Mouse (Mus musculus) intestine, embryonic 14.5 days (tissue): ENCODE measurements around the gene Gm20517. TPM values are rescaled to one million over a fixed set of nuclear protein-coding genes. Genes with fewer than 3 reads are reported as not detected.
"Not testable (repeated sequence)": the region's sequence is repeated elsewhere in the genome, so short reads cannot be mapped to it uniquely, and the experiment has no call there.

ENCODE experiments used
- ATAC-seq: fragments of 200-750 bp; cut with Nextera tagmentation; replicated peaks from 2 replicates; pipeline ENCODE4 v1.8.0; 2017; ENCODE audit warnings: low read depth, moderate number of reproducible peaks, moderate TSS enrichment, moderate library complexity; ENCODE audit not compliant: low FRiP score, low TSS enrichment
- DNase-seq: peaks from one replicate; pipeline ENCODE4 v3.0.0-alpha.2; 2018; ENCODE audit warnings: low spot score
- H3K27ac ChIP-seq: fragments of 300-500 bp; sonication (generic); 2 replicates; pipeline ENCODE4 v1.5.1; 2014; ENCODE audit warnings: low read depth, mild to moderate bottlenecking, control low read depth
- H3K27me3 ChIP-seq: fragments of 300-500 bp; sonication (generic); replicated peaks from 2 replicates; pipeline ENCODE4 v1.6.1; 2014; ENCODE audit warnings: low read length, control low read depth; ENCODE audit not compliant: control insufficient read depth, insufficient read depth
- H3K36me3 ChIP-seq: fragments of 300-500 bp; sonication (generic); 2 replicates; pipeline ENCODE4 v1.6.1; 2014; ENCODE audit warnings: low read length, control low read depth; ENCODE audit not compliant: control insufficient read depth, insufficient read depth
- H3K4me1 ChIP-seq: fragments of 300-500 bp; sonication (generic); replicated peaks from 2 replicates; pipeline ENCODE4 v1.6.1; 2014; ENCODE audit warnings: low read length, control low read depth, mixed read lengths; ENCODE audit not compliant: control insufficient read depth, insufficient read depth
- H3K4me2 ChIP-seq: fragments of 300-500 bp; sonication (generic); 2 replicates; pipeline ENCODE4 v1.6.1; 2014; ENCODE audit warnings: low read length
- H3K4me3 ChIP-seq: fragments of 300-500 bp; sonication (generic); 2 replicates; pipeline ENCODE4 v1.5.1; 2014; ENCODE audit warnings: low read depth, low read length, control low read depth, mixed read lengths
- H3K9ac ChIP-seq: fragments of 300-500 bp; sonication (generic); 2 replicates; pipeline ENCODE4 v1.6.1; 2014; ENCODE audit warnings: mild to moderate bottlenecking, low read length
- H3K9me3 ChIP-seq: fragments of 300-500 bp; sonication (generic); 2 replicates; pipeline ENCODE4 v1.6.1; 2016; ENCODE audit warnings: low read length, control low read depth; ENCODE audit not compliant: control insufficient read depth
- WGBS: fragments of 180-500 bp; shearing (Covaris S2); extraction: QIAGEN DNeasy Blood & Tissue Kit; methylation state at CpG from one replicate; pipeline ENCODE4 v1.1.7; 2014; 5-methylcytosine and 5-hydroxymethylcytosine counted together
- polyA plus RNA-seq: library from polyadenylated mRNA; unstranded; fragments of >200 nt; fragmentation: Nextera tagmentation; extraction: Ambion mirVana; gene quantifications from 2 replicates; pipeline ENCODE4 v1.2.1, GENCODE M21; 2014

Gene Gm20517
- polyA plus RNA-seq, 1 experiment from 2014 or later = 1.8 TPM

DNA sequence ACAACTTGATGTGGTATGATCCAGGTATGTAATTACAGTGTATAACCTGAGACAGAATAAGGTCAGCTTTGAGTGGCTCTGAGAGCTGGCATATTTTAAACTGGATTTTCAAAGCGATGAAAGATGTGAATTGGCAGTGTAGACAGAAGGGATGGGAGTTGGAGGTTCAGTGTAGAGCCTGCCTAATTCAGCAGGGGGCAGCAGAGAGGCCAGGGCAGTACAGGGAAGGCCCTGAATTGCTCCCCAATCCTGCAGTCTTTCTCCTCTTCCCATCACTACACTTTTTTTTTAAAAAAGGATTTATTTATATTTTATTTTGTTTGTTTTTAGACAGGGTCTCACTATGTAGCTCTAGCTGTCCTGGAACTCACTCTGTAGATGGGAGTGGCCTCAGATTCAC lies 2.6 kb downstream of the Gm20517 start:
- H3K4me1 ChIP-seq = peaks cover 19% of the 10 kb centered on the region
- no peak overlapping the region for H3K9ac ChIP-seq
- H3K36me3 ChIP-seq = peaks cover 42% of the 10 kb centered on the region
- H3K9me3 ChIP-seq = no peaks in the 10 kb centered on the region
- H3K4me2 ChIP-seq = no peak overlapping the region
- ATAC-seq (no peak), DNase-seq (no peak)
- 89% methylated on average over 1 of the region's 1 CpGs for WGBS
- no peak overlapping the region for H3K4me3 ChIP-seq
- H3K27me3 ChIP-seq = no peaks in the 10 kb centered on the region
- H3K27ac ChIP-seq = no peak overlapping the region

DNA sequence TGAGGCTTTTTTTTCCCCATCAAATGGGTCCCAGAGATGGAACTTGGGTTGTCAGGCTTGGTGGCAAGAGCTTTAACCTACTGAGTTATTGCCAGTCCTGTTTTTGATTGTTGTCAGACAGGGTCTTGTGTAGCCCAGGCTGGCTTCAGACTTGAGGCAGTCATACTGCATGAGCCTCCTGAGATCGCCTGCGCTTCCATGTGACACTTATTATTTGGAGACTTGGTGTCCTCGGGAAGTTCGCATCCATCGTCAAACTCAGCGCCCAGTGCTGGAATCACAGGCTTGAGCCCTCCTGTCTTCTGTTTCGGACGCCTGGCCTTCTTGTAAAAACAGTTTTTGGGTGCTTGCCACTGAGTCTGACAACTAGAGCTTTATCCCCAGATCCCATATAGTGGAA lies 4.7 kb downstream of the Gm20517 start:
- no peak for ATAC-seq

DNA sequence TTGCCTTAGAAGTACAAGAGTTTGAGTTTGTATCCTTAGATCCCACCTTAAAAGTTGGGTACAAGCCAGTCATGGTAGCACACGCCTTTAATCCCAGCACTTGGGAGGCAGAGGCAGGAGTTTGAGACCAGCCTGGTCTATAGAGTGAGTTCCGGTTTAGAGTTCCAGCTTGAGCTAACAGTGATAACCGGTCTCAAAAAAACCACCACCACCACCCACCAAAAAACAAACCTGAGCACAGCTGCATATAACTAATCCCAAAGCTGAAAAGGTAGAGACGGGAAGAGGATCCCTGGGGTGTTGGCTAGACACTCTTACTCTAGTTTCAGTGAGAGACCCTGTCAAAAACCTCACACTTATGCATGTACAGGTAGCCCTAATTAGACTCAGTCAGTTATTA lies 5.3 kb downstream of the Gm20517 start:
- Histone ChIP-seq H3K9ac (no peak overlapping the region), H3K4me2 (no peak overlapping the region), H3K9me3 (no peaks in the 10 kb centered on the region), H3K4me1 (peaks cover 9% of the 10 kb centered on the region), H3K4me3 (no peak overlapping the region), H3K36me3 (peaks cover 66% of the 10 kb centered on the region), H3K27ac (no peak overlapping the region), H3K27me3 (no peaks in the 10 kb centered on the region)
- DNase-seq (no peak), ATAC-seq (no peak)
- WGBS = 91% methylated on average over 4 of the region's 4 CpGs

More for the DNA sequence above, 4.7 kb downstream of the Gm20517 start:
- Histone ChIP-seq H3K36me3 (peaks cover 62% of the 10 kb centered on the region), H3K27me3 (no peaks in the 10 kb centered on the region), H3K9ac (no peak overlapping the region), H3K27ac (no peak overlapping the region), H3K4me3 (no peak overlapping the region), H3K9me3 (no peaks in the 10 kb centered on the region), H3K4me1 (peaks cover 9% of the 10 kb centered on the region), H3K4me2 (no peak overlapping the region)
- WGBS = 93% methylated on average over 8 of the region's 8 CpGs
- no peak for DNase-seq

DNA sequence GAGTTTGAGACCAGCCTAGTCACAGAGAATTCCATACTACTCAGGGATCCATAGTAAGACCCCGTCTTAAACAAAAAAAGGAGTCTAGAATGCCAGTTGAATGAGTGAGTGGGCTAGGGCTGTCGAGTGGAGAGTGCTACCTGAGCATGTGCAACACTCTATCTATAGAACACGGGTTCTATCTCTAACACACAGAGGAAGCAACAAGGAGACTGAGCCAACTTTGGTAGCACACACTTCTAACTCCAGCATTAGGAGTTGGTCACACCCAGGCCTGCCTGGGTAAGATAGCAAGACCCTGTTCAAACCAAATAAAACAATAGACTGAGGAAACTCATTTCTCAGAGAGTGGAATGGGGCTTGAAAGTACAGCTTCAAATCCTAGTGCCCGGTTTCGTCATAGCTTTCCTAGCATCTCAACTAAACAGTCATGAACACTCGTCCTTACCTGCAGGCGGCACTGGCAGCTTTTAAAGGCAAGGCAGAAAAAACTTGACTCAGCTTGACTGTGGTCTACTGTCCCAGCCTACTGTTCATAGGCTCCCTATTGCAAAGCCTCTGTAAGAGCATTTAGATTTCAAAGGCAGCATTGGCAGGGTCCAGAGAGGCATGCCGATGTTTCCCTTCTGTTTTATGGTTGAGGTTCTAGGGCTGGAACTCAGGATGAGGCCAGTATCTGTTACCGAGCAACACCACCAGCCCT lies 6.4 kb downstream of the Gm20517 start:
- DNase-seq (no peak), ATAC-seq (no peak)
- peaks cover under 1% of the 10 kb centered on the region; the same call in 1 of the 2 replicates for H3K4me1 ChIP-seq
- no peak overlapping the region for H3K4me3 ChIP-seq
- H3K9me3 ChIP-seq = no peaks in the 10 kb centered on the region
- H3K4me2 ChIP-seq = no peak overlapping the region
- no peak overlapping the region for H3K27ac ChIP-seq
- H3K27me3 ChIP-seq = no peaks in the 10 kb centered on the region
- WGBS = 93% methylated on average over 9 of the region's 9 CpGs
- no peak overlapping the region for H3K9ac ChIP-seq
- peaks cover 77% of the 10 kb centered on the region for H3K36me3 ChIP-seq

DNA sequence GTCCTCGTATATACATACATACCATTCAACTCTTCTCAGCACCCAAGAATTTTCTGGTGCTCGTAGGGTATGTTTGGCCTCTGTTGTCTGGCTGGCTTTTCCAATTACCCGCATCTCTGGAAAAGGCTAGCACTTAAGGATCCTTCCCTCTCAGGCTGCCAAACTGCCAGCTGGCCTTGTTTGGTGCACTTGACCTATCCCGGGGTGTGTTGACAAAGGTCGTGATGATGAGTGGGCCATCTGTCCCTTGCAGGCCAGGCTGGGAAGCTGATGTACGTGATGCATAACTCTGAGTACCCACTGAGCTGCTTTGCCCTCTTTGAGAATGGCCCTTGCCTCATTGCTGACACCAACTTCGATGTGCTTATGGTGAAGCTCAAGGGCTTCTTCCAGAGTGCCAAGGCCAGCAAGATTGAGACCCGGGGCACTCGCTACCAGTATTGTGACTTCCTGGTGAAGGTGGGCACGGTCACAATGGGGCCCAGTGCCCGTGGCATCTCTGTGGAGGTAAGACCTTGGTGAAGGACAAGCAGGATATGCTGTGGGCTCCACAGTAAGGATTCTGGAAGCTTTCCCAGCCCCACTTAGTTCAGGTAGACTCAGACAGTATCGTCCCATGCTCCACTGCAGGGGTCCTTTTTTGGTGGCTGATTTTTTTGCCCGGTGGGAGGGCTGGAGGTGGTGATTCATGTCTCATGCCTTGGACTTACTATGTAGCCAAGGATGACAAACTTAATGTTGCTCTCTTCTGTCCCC lies 7.3 kb downstream of the Gm20517 start:
- WGBS = 91% methylated on average over 13 of the region's 13 CpGs
- Histone ChIP-seq H3K4me2 (no peak overlapping the region), H3K4me1 (no peaks in the 10 kb centered on the region), H3K36me3 (peaks cover 86% of the 10 kb centered on the region), H3K27ac (no peak overlapping the region), H3K9me3 (no peaks in the 10 kb centered on the region), H3K9ac (no peak overlapping the region), H3K4me3 (no peak overlapping the region), H3K27me3 (no peaks in the 10 kb centered on the region)
- ATAC-seq (no peak), DNase-seq (no peak)

DNA sequence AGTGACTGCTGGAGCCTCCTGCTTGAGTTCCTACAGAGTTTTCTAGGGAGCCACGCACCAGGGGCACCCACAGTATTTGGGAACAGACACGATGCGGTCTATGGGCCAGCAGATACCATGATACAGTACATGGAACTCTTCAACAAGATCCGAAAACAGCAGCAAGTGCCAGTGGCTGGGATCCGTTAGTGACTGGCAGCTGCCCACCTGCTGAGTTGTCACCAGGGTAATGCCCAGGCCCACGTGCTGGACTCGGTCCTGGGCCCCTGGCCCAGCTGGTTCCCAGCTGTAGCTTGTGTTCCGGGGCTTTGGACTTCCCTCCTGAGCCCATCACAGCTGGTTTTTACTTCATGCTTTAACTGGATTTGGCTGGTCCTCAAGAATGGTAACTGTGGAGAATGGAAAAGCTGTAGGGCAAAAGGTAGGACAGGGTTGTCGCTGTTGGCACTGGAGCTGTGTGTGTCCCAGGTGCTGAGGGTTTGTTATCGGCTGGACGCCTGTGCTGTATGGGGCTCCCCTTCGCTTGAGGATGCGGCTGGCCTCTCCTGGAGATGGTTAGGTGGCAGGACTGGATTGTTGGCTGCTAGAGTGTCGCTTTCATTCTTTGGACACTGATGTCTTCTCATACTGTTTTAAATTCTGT lies 11.6 kb downstream of the Gm20517 start:
- no peak overlapping the region for H3K27ac ChIP-seq
- no peaks in the 10 kb centered on the region for H3K27me3 ChIP-seq
- 96% methylated on average over 14 of the region's 14 CpGs for WGBS
- H3K4me3 ChIP-seq = no peak overlapping the region
- H3K4me1 ChIP-seq = no peaks in the 10 kb centered on the region
- peaks cover 82% of the 10 kb centered on the region for H3K36me3 ChIP-seq
- H3K9me3 ChIP-seq = no peaks in the 10 kb centered on the region
- H3K4me2 ChIP-seq = no peak overlapping the region
- no peak overlapping the region for H3K9ac ChIP-seq
- DNase-seq (no peak), ATAC-seq (no peak)

DNA sequence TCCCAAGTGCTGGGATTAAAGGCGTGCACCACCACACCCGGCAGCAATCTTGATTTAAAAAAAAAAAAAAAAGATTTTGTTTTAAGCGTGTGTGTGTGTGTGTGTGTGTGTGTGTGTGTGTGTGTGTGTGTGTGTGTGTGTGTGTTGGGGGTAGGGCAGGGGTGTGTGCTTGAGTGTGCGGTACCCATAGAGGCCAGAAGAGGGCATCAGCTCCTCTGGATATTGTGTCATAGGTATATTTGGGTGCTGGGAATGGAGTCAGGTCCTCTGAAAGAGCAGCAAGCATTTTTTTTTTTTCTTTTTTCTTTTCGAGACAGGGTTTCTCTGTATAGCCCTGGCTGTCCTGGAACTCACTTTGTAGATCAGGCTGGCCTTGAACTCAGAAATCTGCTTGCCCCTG lies 13.2 kb downstream of the Gm20517 start:
- 100% methylated on average over 4 of the region's 5 CpGs for WGBS

DNA sequence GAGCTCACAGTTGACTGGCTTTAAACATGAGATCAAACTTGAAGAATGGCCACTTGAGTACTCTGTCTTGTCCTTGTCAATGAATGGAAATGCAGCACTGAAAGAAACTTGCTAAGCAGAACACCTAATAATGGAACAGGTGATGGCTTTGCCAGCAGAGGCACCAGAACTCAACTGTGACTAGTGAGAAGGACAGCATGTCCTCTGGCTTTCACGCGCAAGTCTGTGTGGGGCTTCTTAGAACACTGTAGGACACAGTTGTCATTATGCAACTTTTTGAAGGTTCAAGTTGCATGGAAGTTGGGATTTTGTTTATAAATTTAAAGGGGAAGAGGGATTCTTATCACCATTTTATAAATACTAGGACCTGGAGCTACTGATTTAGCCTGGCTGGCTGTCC lies 13.7 kb downstream of the Gm20517 start:
- DNase-seq (no peak), ATAC-seq (no peak)
- no peak overlapping the region for H3K9ac ChIP-seq
- H3K27me3 ChIP-seq = no peaks in the 10 kb centered on the region
- H3K9me3 ChIP-seq = no peaks in the 10 kb centered on the region
- 98% methylated on average over 2 of the region's 2 CpGs for WGBS
- no peak overlapping the region for H3K4me3 ChIP-seq
- H3K36me3 ChIP-seq = peaks cover 61% of the 10 kb centered on the region
- peaks cover 4% of the 10 kb centered on the region for H3K4me1 ChIP-seq
- H3K27ac ChIP-seq = no peak overlapping the region
- no peak overlapping the region for H3K4me2 ChIP-seq

More for the DNA sequence above, 13.2 kb downstream of the Gm20517 start:
- H3K27me3 ChIP-seq, H3K4me2 ChIP-seq, ATAC-seq, H3K9me3 ChIP-seq, DNase-seq, H3K27ac ChIP-seq, H3K4me1 ChIP-seq, H3K9ac ChIP-seq, H3K4me3 ChIP-seq: not testable (repeated sequence)
- peaks cover 67% of the 10 kb centered on the region for H3K36me3 ChIP-seq
